Mouse (Mus musculus): ENCODE results near the gene Hist1h4h. TPM values are rescaled to one million over a fixed set of nuclear protein-coding genes. Genes with fewer than 3 reads are reported as not detected.

The Hist1h4h gene
- polyA plus RNA-seq (2015; fragmentation: Nextera tagmentation; extraction: Ambion mirVana): 2.9 and 4.6 TPM in 2 replicates

GRCm38 (mm10) chr13:23530901-23531875 lies at the start of gene Hist1h4h:
Hist1h4h (plus strand) TSS chr13:23531050.
- Histone ChIP-seq H3K27me3 (replicated peaks; ENCODE audit: control insufficient read depth, insufficient read depth, low read length) (no peaks in the 10 kb centered on the region), H3K4me3 (replicated peaks; ENCODE audit: low read length) (peak within 1 kb of the TSS; percentile 67), H3K36me3 (ENCODE audit: control insufficient read depth, insufficient read depth) (no peaks in the 10 kb centered on the region), H3K9ac (replicated peaks; ENCODE audit: low read depth, low read length) (peak within 1 kb of the TSS; percentile 81), H3K4me1 (replicated peaks; ENCODE audit: control insufficient read depth, insufficient read depth, low read length) (peaks cover 27% of the 10 kb centered on the region), H3K9me3 (ENCODE audit: control insufficient read depth, low read length) (no peaks in the 10 kb centered on the region), H3K4me2 (ENCODE audit: low read length) (peak within 1 kb of the TSS; percentile 78), H3K27ac (ENCODE audit: low read length) (peak within 1 kb of the TSS; percentile 99)
- peak; percentile 88 for ATAC-seq
- 0% methylated on average over 57 of the region's 70 CpGs for WGBS

DNA sequence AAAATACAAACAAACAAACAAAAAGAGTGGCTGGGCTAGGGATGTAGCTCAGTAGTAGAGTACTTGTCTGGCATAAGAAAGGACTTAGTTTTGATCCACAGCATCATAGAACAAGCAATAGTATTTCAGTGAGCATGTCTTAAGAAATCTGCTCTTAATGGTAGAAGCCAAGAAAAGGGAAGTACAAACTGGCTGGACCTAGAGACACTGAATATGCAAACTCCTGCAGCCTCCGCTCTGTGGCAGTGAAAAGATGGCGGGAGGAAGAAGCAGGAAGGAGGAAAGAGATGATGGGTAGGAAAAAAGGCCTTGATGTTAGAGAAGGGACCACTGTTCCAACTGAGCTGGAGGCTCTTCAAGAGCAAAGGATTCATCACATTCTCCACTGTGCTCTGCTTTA lies 47.7 kb upstream of the Hist1h4h start:
- Histone ChIP-seq H3K27me3 (replicated peaks; ENCODE audit: control insufficient read depth, insufficient read depth, low read length) (no peaks in the 10 kb centered on the region), H3K4me3 (replicated peaks; ENCODE audit: low read length) (no peak overlapping the region), H3K4me1 (replicated peaks; ENCODE audit: control insufficient read depth, insufficient read depth, low read length) (peaks cover 2% of the 10 kb centered on the region; the same call in 1 of the 2 replicates), H3K4me2 (ENCODE audit: low read length) (no peak overlapping the region), H3K9me3 (ENCODE audit: control insufficient read depth, low read length) (no peaks in the 10 kb centered on the region), H3K27ac (ENCODE audit: low read length) (no peak overlapping the region), H3K36me3 (ENCODE audit: control insufficient read depth, insufficient read depth) (no peaks in the 10 kb centered on the region), H3K9ac (replicated peaks; ENCODE audit: low read depth, low read length) (no peak overlapping the region)
- ATAC-seq: no peak
- WGBS: 92% methylated on average over 2 of the region's 2 CpGs

DNA sequence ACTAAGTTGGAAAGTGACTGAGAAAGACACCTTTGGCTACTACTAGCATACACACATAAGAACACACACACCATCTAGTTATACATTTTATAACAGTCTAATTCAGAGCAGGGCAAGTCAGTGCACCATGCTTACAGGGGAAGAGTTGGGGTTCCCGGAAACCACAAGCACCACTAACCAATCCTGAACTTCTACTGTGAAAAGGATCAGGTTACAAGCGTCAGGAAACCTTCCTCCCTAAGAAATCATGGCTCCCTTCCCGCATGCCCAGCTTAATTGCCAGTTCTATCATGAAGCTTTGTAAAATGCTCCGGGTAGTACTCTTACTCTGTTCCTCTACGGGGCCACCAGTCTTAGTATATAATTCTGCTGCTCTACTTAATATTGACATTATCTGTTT lies 45.6 kb upstream of the Hist1h4h start:
- Histone ChIP-seq H3K4me1 (replicated peaks; ENCODE audit: control insufficient read depth, insufficient read depth, low read length) (peaks cover 5% of the 10 kb centered on the region; the same call in 1 of the 2 replicates), H3K4me2 (ENCODE audit: low read length) (no peak overlapping the region), H3K9me3 (ENCODE audit: control insufficient read depth, low read length) (no peaks in the 10 kb centered on the region), H3K27ac (ENCODE audit: low read length) (no peak overlapping the region), H3K36me3 (ENCODE audit: control insufficient read depth, insufficient read depth) (no peaks in the 10 kb centered on the region), H3K9ac (replicated peaks; ENCODE audit: low read depth, low read length) (no peak overlapping the region), H3K27me3 (replicated peaks; ENCODE audit: control insufficient read depth, insufficient read depth, low read length) (no peaks in the 10 kb centered on the region), H3K4me3 (replicated peaks; ENCODE audit: low read length) (no peak overlapping the region)
- WGBS: 49% methylated on average over 5 of the region's 5 CpGs
- ATAC-seq: no peak

- Histone ChIP-seq H3K4me3 (replicated peaks; ENCODE audit: low read length) (peak within 1 kb of the TSS; percentile 40), H3K9me3 (ENCODE audit: control insufficient read depth, low read length) (no peaks in the 10 kb centered on the region), H3K36me3 (ENCODE audit: control insufficient read depth, insufficient read depth) (no peaks in the 10 kb centered on the region), H3K27ac (ENCODE audit: low read length) (no peak within 1 kb of the TSS), H3K4me2 (ENCODE audit: low read length) (peak within 1 kb of the TSS; percentile 62), H3K27me3 (replicated peaks; ENCODE audit: control insufficient read depth, insufficient read depth, low read length) (no peaks in the 10 kb centered on the region), H3K9ac (replicated peaks; ENCODE audit: low read depth, low read length) (peak within 1 kb of the TSS; percentile 24), H3K4me1 (replicated peaks; ENCODE audit: control insufficient read depth, insufficient read depth, low read length) (peaks cover 9% of the 10 kb centered on the region; the same call in 1 of the 2 replicates)
- ATAC-seq: peak; percentile 100
- 4% methylated on average over 13 of the region's 14 CpGs for WGBS
Measured at GRCm38 (mm10) chr13:23488400-23489322, 42.2 kb upstream of the Hist1h4h start, which contains the start of gene Btn2a2. Btn2a2 (minus strand) TSS chr13:23488857.

DNA sequence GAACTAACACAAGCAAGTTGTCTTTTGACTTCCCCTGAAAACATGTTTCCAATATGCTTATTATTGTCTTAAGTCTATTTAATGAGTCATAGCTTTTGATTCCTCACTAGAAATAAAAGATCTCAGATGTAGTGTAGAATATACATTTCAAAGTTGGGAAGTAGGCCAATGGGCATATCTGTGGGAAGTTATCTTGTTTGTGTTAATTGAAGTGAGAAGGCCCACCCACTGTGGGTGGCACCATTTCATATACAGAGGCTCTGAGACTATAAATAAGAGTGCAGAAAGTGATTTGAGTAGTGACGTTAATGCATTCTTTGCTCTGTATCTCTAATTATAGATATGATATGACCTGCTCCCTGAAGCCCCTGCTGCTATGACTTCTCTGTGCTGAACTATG lies 40.0 kb upstream of the Hist1h4h start:
- 33% methylated on average over 1 of the region's 1 CpGs for WGBS
- no peaks in the 10 kb centered on the region for H3K9me3 ChIP-seq (ENCODE audit: control insufficient read depth, low read length)

DNA sequence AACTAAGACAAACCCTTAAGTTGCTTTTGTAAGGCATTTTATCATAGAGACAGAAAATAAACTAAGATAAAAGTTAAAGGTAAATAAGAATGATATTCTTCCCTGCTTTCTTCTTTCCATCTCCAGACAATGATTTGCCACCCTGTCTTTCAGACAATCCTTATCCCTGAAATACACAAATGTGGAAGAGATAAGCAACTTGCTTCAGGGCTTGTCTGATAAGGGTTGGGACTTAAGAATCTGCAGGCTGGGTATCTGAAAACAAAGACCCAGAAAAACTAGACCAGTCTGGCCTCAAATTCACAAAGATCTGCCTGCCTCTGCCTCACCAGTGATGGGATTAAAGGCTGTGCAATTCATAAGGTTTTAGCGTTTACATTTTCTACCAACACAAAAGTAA lies 39.6 kb upstream of the Hist1h4h start:
- no peak overlapping the region for H3K27ac ChIP-seq (ENCODE audit: low read length)
- H3K4me3 ChIP-seq (replicated peaks; ENCODE audit: low read length): no peak overlapping the region
- H3K4me1 ChIP-seq (replicated peaks; ENCODE audit: control insufficient read depth, insufficient read depth, low read length): peaks cover 9% of the 10 kb centered on the region; the same call in 1 of the 2 replicates
- H3K9ac ChIP-seq (replicated peaks; ENCODE audit: low read depth, low read length): no peak overlapping the region
- H3K27me3 ChIP-seq (replicated peaks; ENCODE audit: control insufficient read depth, insufficient read depth, low read length): no peaks in the 10 kb centered on the region
- no peak overlapping the region for H3K4me2 ChIP-seq (ENCODE audit: low read length)
- 12% methylated on average over 1 of the region's 1 CpGs for WGBS
- ATAC-seq: no peak
- H3K9me3 ChIP-seq (ENCODE audit: control insufficient read depth, low read length): no peaks in the 10 kb centered on the region
- no peaks in the 10 kb centered on the region for H3K36me3 ChIP-seq (ENCODE audit: control insufficient read depth, insufficient read depth)

More for the DNA sequence above, 40.0 kb upstream of the Hist1h4h start:
- no peaks in the 10 kb centered on the region for H3K27me3 ChIP-seq (replicated peaks; ENCODE audit: control insufficient read depth, insufficient read depth, low read length)
- H3K27ac ChIP-seq (ENCODE audit: low read length): no peak overlapping the region
- no peaks in the 10 kb centered on the region for H3K36me3 ChIP-seq (ENCODE audit: control insufficient read depth, insufficient read depth)
- no peak overlapping the region for H3K9ac ChIP-seq (replicated peaks; ENCODE audit: low read depth, low read length)
- no peak for ATAC-seq
- H3K4me2 ChIP-seq (ENCODE audit: low read length): no peak overlapping the region
- no peak overlapping the region for H3K4me3 ChIP-seq (replicated peaks; ENCODE audit: low read length)
- peaks cover 9% of the 10 kb centered on the region; the same call in 1 of the 2 replicates for H3K4me1 ChIP-seq (replicated peaks; ENCODE audit: control insufficient read depth, insufficient read depth, low read length)

GRCm38 (mm10) chr13:23491990-23492389 lies 38.9 kb upstream of the Hist1h4h start:
- WGBS: 3% methylated on average over 14 of the region's 14 CpGs
- no peak for ATAC-seq
- peak overlapping the region; percentile 52 for H3K4me2 ChIP-seq (ENCODE audit: low read length)

GRCm38 (mm10) chr13:23495526-23495925 lies 35.3 kb upstream of the Hist1h4h start:
- no peaks in the 10 kb centered on the region for H3K9me3 ChIP-seq (ENCODE audit: control insufficient read depth, low read length)
- H3K36me3 ChIP-seq (ENCODE audit: control insufficient read depth, insufficient read depth): no peaks in the 10 kb centered on the region
- H3K27me3 ChIP-seq (replicated peaks; ENCODE audit: control insufficient read depth, insufficient read depth, low read length): 0 out of 2 replicates have a peak, but pooled peaks cover 2% of the 10 kb centered on the region
- ATAC-seq: no peak
- 71% methylated on average over 6 of the region's 6 CpGs for WGBS
- no peak overlapping the region for H3K4me3 ChIP-seq (replicated peaks; ENCODE audit: low read length)
- peaks cover 7% of the 10 kb centered on the region for H3K4me1 ChIP-seq (replicated peaks; ENCODE audit: control insufficient read depth, insufficient read depth, low read length)
- H3K9ac ChIP-seq (replicated peaks; ENCODE audit: low read depth, low read length): no peak overlapping the region
- H3K27ac ChIP-seq (ENCODE audit: low read length): no peak overlapping the region
- H3K4me2 ChIP-seq (ENCODE audit: low read length): no peak overlapping the region

More at GRCm38 (mm10) chr13:23491990-23492389, 38.9 kb upstream of the Hist1h4h start:
- Histone ChIP-seq H3K9me3 (ENCODE audit: control insufficient read depth, low read length) (no peaks in the 10 kb centered on the region), H3K9ac (replicated peaks; ENCODE audit: low read depth, low read length) (no peak overlapping the region), H3K27me3 (replicated peaks; ENCODE audit: control insufficient read depth, insufficient read depth, low read length) (no peaks in the 10 kb centered on the region), H3K4me1 (replicated peaks; ENCODE audit: control insufficient read depth, insufficient read depth, low read length) (peaks cover 9% of the 10 kb centered on the region; the same call in 1 of the 2 replicates), H3K4me3 (replicated peaks; ENCODE audit: low read length) (peak overlapping the region; percentile 27), H3K27ac (ENCODE audit: low read length) (no peak overlapping the region), H3K36me3 (ENCODE audit: control insufficient read depth, insufficient read depth) (no peaks in the 10 kb centered on the region)

Data from forebrain, embryonic 16.5 days (tissue).